Mouse (Mus musculus): Measurements from ENCODE around the gene Etl4. TPM values are rescaled to one million over a fixed set of nuclear protein-coding genes. Genes with fewer than 3 reads are reported as not detected.

Etl4 gene
- polyA plus RNA-seq, 1 experiment from 2014 or later = 3.2 TPM

- Histone ChIP-seq H3K27me3 (no peaks in the 10 kb centered on the region), H3K9me3 (no peaks in the 10 kb centered on the region), H3K27ac (no peak overlapping the region), H3K36me3 (no peaks in the 10 kb centered on the region), H3K4me2 (no peak overlapping the region), H3K4me3 (no peak overlapping the region), H3K9ac (no peak overlapping the region), H3K4me1 (replicated peaks) (peaks cover 8% of the 10 kb centered on the region; the same call in 1 of the 2 replicates)
- 35% methylated on average over 2 of the region's 2 CpGs for WGBS
- no peak for ATAC-seq (ENCODE audit: low FRiP score)
Observed at GRCm38 (mm10) chr2:20723990-20724745, 814.6 kb downstream of the Etl4 start.

DNA sequence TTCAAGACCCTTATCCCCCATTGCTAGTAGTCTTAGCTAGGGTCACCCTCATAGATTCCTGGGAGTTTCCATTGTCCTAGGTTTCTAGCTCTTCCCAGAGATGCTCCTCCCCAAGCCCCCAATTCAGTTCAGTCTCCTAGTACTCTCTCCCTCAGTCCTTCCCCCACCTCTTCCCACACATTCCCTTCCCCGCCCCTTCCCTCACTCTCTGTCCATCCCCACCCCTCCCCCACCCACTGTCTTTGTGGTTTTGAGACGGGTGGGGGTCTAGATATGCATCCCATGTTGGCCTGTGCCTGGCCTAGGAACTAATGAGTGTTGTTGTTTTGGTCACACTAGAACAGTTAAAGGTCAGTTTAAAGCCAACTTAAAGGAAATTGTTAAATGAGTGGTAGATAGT, 817.4 kb downstream of the Etl4 start:
- no peak overlapping the region for H3K27ac ChIP-seq
- no peaks in the 10 kb centered on the region for H3K36me3 ChIP-seq
- no peak overlapping the region for H3K9ac ChIP-seq
- no peaks in the 10 kb centered on the region for H3K27me3 ChIP-seq
- no peak overlapping the region for H3K4me2 ChIP-seq
- no peak overlapping the region for H3K4me3 ChIP-seq
- 69% methylated on average over 2 of the region's 2 CpGs for WGBS
- peaks cover 8% of the 10 kb centered on the region; the same call in 1 of the 2 replicates for H3K4me1 ChIP-seq (replicated peaks)
- ATAC-seq (ENCODE audit: low FRiP score) = no peak
- no peaks in the 10 kb centered on the region for H3K9me3 ChIP-seq

- 88% methylated on average over 6 of the region's 6 CpGs for WGBS
- H3K9ac ChIP-seq = no peak overlapping the region
- H3K9me3 ChIP-seq = no peaks in the 10 kb centered on the region
- H3K4me2 ChIP-seq = no peak overlapping the region
- H3K4me1 ChIP-seq (replicated peaks) = peaks cover 1% of the 10 kb centered on the region; the same call in 1 of the 2 replicates
- no peak for ATAC-seq (ENCODE audit: low FRiP score)
- H3K4me3 ChIP-seq = no peak overlapping the region
- no peaks in the 10 kb centered on the region for H3K27me3 ChIP-seq
- H3K27ac ChIP-seq = no peak overlapping the region
- no peaks in the 10 kb centered on the region for H3K36me3 ChIP-seq
Observed at GRCm38 (mm10) chr2:20727752-20728438, 818.3 kb downstream of the Etl4 start.

DNA sequence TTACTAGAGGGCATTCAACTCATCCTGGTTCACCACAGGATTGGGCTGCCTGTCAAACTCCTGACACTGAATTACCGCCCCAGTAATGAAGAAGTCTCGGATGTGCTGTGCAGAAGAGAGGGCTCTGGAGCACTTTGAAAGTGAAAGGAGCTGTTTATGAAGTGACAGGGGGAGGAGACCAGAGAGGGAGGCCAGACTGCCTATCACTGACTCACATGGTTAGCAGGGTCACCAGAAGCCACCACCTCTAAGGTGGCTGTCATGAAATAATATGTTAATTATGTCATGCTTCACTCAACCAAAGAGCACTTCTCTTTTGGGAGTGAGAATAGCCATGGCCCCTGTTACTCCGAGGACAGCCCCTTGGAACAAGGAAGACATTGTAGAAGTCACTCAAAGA, 825.9 kb downstream of the Etl4 start:
- H3K27ac ChIP-seq = no peak overlapping the region
- no peaks in the 10 kb centered on the region for H3K36me3 ChIP-seq
- 38% methylated on average over 3 of the region's 3 CpGs for WGBS
- no peaks in the 10 kb centered on the region for H3K9me3 ChIP-seq
- no peak overlapping the region for H3K4me2 ChIP-seq
- no peak overlapping the region for H3K4me3 ChIP-seq
- H3K27me3 ChIP-seq = no peaks in the 10 kb centered on the region
- H3K9ac ChIP-seq = no peak overlapping the region
- no peaks in the 10 kb centered on the region for H3K4me1 ChIP-seq (replicated peaks)
- no peak for ATAC-seq (ENCODE audit: low FRiP score)

GRCm38 (mm10) chr2:20736324-20737015, 826.9 kb downstream of the Etl4 start:
- ATAC-seq (ENCODE audit: low FRiP score) = no peak
- Histone ChIP-seq H3K9me3 (no peaks in the 10 kb centered on the region), H3K4me1 (replicated peaks) (no peaks in the 10 kb centered on the region), H3K36me3 (no peaks in the 10 kb centered on the region), H3K27me3 (no peaks in the 10 kb centered on the region), H3K4me2 (no peak overlapping the region), H3K27ac (no peak overlapping the region), H3K4me3 (no peak overlapping the region), H3K9ac (no peak overlapping the region)
- WGBS = 74% methylated on average over 7 of the region's 7 CpGs

GRCm38 (mm10) chr2:20737112-20737808, 827.7 kb downstream of the Etl4 start:
- no peaks in the 10 kb centered on the region for H3K9me3 ChIP-seq
- no peak overlapping the region for H3K4me3 ChIP-seq
- no peaks in the 10 kb centered on the region for H3K4me1 ChIP-seq (replicated peaks)
- H3K36me3 ChIP-seq = no peaks in the 10 kb centered on the region
- WGBS = 85% methylated on average over 19 of the region's 19 CpGs
- H3K9ac ChIP-seq = no peak overlapping the region
- H3K27me3 ChIP-seq = no peaks in the 10 kb centered on the region
- H3K4me2 ChIP-seq = no peak overlapping the region
- no peak for ATAC-seq (ENCODE audit: low FRiP score)
- H3K27ac ChIP-seq = no peak overlapping the region

GRCm38 (mm10) chr2:20737837-20738236, 828.3 kb downstream of the Etl4 start:
- Histone ChIP-seq H3K9me3 (no peaks in the 10 kb centered on the region), H3K9ac (no peak overlapping the region), H3K4me3 (no peak overlapping the region), H3K4me1 (replicated peaks) (no peaks in the 10 kb centered on the region), H3K36me3 (no peaks in the 10 kb centered on the region), H3K4me2 (no peak overlapping the region), H3K27ac (no peak overlapping the region), H3K27me3 (no peaks in the 10 kb centered on the region)
- WGBS = 73% methylated on average over 4 of the region's 4 CpGs
- no peak for ATAC-seq (ENCODE audit: low FRiP score)

GRCm38 (mm10) chr2:20747723-20748122, 838.1 kb downstream of the Etl4 start:
- no peak overlapping the region for H3K4me3 ChIP-seq
- no peak for ATAC-seq (ENCODE audit: low FRiP score)
- H3K4me1 ChIP-seq (replicated peaks) = 0 out of 2 replicates have a peak, but pooled peaks cover 3% of the 10 kb centered on the region
- no peaks in the 10 kb centered on the region for H3K27me3 ChIP-seq
- H3K27ac ChIP-seq = no peak overlapping the region
- no peaks in the 10 kb centered on the region for H3K9me3 ChIP-seq
- H3K4me2 ChIP-seq = no peak overlapping the region
- H3K36me3 ChIP-seq = no peaks in the 10 kb centered on the region
- no peak overlapping the region for H3K9ac ChIP-seq
- 59% methylated on average over 1 of the region's 1 CpGs for WGBS

DNA sequence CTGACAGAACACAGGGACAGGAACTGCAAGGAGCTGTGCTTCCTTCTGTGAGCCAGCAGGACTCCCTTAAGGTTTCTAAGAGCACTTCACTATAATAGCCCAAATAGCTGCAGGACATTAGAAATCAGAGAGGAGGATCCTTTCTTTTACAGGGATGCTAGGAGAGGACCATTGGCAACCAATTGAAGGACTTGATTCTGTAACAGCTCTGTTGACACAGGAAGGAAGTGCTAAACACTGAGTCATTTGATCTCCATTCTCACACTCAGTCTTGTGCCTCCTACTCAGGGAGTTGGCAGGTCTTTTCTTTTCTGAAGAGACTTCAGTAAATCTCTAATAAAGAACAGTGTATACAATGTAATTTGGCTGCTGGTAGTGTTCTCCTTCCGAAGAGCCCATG, 838.9 kb downstream of the Etl4 start:
- Histone ChIP-seq H3K9ac (no peak overlapping the region), H3K4me3 (no peak overlapping the region), H3K9me3 (no peaks in the 10 kb centered on the region), H3K4me2 (no peak overlapping the region), H3K4me1 (replicated peaks) (0 out of 2 replicates have a peak, but pooled peaks cover 3% of the 10 kb centered on the region), H3K36me3 (no peaks in the 10 kb centered on the region), H3K27ac (no peak overlapping the region), H3K27me3 (no peaks in the 10 kb centered on the region)
- WGBS = 55% methylated on average over 1 of the region's 1 CpGs
- no peak for ATAC-seq (ENCODE audit: low FRiP score)

DNA sequence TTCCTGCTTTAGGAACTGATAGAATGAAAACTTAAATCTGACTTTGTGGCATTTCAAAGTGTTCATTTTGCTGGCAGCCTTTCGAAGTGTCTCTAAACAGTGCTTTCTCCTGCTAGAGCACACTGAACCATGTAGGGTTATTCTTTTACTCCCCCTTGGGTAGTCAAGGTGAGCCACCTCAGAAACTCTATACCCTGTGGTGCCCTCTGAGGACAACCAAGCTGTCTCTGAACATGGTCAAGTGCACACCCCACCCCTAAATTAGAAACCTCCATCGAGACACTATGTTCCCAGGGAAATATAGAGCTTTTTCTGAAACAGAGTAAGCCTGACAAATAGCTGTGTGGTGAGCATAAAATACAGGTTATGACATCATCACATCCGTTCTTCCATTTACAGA, 840.1 kb downstream of the Etl4 start:
- 0 out of 2 replicates have a peak, but pooled peaks cover 3% of the 10 kb centered on the region for H3K4me1 ChIP-seq (replicated peaks)
- 93% methylated on average over 3 of the region's 3 CpGs for WGBS
- no peak overlapping the region for H3K27ac ChIP-seq
- no peaks in the 10 kb centered on the region for H3K9me3 ChIP-seq
- no peaks in the 10 kb centered on the region for H3K27me3 ChIP-seq
- no peak overlapping the region for H3K4me3 ChIP-seq
- H3K36me3 ChIP-seq = no peaks in the 10 kb centered on the region
- ATAC-seq (ENCODE audit: low FRiP score) = no peak
- no peak overlapping the region for H3K9ac ChIP-seq
- no peak overlapping the region for H3K4me2 ChIP-seq

DNA sequence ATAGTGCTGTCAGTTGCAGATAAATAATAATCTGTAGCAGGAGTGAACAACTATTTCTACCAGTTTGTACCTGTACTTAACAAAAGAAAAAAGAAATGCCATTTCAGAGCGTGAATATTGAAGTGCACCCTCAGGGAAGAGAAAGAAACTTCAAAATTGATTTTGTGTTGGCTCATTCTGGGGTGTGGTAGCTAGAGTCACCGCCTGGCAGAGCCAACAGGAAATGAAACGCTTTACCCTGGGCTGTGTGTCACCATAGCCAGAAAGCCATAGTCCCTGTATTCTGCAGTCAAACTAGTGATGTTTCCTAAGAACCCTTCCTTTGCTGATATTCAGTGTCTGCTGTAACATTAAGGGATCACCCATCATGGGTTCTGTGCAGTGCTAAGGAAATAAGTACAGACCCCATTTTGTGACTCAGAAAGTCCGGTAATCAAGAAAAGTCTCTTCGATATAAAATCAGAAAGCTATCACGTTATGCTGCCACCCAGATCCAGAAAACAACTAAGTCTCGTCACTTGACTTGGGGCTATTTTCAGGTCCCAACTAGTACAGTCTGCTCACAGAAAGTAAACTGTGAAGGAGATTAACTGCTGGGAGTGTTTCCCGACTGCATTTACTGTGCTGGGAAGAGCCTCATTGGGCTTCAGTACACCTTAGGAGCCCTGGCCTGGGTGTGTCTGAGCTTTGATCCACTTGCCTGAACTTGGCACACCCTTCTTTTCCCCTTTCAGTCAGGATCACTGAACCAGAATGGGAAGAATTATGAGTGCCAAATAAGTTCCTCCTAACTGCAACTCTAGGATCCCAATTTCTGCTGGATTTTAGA, 843.9 kb downstream of the Etl4 start:
- no peak overlapping the region for H3K9ac ChIP-seq
- H3K9me3 ChIP-seq = no peaks in the 10 kb centered on the region
- WGBS = 86% methylated on average over 8 of the region's 8 CpGs
- H3K27ac ChIP-seq = no peak overlapping the region
- H3K4me3 ChIP-seq = no peak overlapping the region
- H3K4me2 ChIP-seq = no peak overlapping the region
- H3K27me3 ChIP-seq = no peaks in the 10 kb centered on the region
- H3K4me1 ChIP-seq (replicated peaks) = no peaks in the 10 kb centered on the region
- no peaks in the 10 kb centered on the region for H3K36me3 ChIP-seq
- no peak for ATAC-seq (ENCODE audit: low FRiP score)
